Mouse (Mus musculus) cerebellum, adult 18-20 months (tissue): Measurements from ENCODE around the gene Rpl10a.
"Not testable (repeated sequence)": the region's sequence is repeated elsewhere in the genome, so short reads cannot be mapped to it uniquely, and the experiment has no call there.

ENCODE experiments used
- DNase-seq, 2 experiments: peaks; one replicate each; pipeline ENCODE4 v3.0.0; 2021

Rpl10a gene

DNA sequence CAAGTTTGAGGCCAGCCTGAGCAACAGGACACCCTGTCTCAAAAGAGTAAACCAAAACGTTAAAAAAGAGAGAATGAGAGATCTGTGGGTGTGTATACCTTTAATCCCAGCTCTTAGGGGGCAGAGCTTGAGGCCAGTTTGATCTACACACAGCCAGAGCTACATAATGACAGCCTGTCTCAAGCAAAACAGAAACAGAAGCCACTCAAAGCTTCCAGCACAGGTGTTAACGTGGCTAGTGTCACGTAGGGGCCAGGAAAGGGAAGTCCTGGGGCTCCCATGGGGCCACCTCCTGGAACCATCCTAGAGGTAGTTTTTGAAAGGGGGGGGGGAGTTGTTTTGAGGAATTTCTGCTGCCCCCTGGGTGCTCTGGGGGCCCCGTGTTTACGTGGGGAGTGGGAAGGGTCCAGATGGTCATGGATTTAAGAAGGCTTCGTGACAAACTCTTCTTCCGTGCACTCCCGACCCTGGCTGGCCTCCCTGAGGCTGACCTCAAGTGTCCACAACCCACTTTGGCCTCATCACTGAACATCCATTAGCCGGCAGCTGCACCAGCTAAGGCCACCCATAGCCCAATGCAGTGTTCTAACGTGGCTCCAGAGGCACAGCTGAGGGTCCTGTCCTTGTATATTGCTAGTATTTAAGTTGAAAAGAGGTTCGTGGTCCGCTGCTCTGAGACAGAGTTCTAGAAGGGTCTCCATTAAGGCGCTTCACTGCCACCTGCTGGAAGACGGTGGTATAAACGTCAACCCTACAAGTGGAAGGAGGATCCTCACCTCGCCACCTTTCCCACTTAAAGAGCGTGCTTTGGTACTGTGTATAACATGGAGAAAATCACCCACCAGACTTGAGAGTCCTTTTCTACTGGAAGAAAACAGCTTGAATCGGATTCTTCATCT is 19.7 kb upstream of the Rpl10a start:
- DNase-seq: peak; percentile 89

DNA sequence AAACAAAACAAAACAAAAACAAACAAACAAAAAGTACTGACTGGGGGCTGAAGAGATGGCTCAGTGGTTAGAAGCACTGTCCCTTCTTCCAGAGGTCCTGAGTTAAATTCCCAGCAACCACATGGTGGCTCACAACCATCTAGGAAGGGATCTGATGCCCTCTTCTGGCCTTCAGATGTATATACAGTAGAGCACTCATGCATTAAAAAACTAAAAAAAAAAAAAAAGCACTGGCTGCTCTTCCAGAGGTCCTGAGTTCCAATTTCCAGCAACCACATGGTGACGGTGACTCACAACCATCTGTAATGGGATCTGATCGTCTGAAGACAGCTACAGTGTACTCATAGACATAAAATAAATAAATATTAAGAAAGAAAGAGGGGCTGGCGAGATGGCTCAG is 17.4 kb upstream of the Rpl10a start:
- DNase-seq: no peak

DNA sequence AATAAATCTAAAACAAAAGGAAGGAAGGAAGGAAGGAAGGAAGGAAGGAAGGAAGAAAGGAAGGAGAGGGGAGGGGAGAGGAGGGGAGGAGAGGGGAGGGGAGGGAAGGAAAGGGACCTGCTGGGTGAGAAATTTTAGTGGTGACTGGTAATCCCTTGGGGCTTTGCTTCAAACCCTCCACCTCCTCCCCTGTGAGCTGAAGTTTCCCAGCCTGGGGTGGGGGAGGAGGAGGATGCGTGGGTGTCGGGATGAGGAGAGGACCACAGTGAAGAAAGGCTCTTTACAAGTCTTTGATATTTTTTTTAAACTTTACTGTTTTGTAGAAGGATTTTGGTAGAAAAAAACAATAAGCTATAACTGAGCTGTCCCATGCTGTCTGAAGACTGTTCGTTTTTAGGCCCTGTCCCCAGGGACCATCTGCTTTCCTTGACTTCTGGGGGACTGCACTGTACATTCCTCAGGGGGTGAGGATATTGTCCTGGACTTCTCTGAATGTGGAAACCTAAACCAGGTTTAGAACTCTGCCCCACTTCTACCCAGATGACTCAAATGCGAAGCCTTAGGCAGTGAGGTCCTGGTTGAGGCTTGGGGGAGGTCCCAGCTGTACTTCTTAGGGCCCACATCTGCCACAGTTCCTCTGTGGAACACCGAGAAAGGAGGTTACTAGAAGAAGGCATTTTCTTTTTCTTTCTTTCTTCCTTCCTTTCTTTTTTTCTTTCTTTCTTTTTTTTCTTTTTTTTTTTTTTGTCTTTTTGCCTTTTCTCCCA is 16.7 kb upstream of the Rpl10a start:
- no peak for DNase-seq

DNA sequence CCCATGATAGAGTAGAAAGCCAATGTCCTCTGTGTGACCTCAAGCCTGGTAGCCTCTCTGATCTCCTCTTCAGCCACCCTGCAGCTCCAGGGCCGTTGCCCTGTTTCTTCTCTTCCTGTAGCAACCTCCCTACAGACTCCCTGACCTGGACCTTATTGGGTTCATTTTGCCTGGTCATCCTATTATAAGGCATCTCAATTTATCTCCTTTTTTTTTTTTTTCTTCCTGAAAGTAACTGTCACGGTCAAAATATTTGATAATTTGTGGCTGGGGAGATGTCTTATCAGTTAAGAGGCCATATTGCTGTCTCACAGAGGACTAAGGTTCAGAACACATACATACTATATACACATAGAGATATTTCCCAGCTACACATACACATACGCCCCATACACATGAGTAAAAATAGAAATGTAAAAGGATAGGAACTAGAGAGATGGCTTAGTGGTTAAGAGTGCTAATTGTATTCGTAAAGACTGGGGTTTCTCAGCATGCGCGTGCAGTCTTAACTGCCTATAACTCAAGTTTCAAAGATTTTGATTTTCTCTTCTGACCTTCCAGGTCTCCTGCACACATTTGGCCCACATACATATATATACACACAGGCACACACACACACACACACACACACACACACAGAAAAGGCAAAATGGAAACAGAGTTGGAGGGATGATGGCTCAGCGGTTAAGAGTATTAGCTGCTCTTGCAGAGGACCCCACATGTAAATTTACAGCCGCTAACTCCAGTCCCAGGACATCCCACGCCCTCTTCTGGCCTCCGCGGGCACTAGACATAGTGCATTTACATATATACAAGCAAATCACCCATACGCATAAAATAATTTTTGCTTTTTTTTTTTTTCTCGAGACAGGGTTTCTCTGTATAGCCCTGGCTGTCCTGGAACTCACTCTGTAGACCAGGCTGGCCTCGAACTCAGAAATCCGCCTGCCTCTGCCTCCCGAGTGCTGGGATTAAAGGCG is 15.7 kb upstream of the Rpl10a start:
- DNase-seq: peak; percentile 47 to 48

DNA sequence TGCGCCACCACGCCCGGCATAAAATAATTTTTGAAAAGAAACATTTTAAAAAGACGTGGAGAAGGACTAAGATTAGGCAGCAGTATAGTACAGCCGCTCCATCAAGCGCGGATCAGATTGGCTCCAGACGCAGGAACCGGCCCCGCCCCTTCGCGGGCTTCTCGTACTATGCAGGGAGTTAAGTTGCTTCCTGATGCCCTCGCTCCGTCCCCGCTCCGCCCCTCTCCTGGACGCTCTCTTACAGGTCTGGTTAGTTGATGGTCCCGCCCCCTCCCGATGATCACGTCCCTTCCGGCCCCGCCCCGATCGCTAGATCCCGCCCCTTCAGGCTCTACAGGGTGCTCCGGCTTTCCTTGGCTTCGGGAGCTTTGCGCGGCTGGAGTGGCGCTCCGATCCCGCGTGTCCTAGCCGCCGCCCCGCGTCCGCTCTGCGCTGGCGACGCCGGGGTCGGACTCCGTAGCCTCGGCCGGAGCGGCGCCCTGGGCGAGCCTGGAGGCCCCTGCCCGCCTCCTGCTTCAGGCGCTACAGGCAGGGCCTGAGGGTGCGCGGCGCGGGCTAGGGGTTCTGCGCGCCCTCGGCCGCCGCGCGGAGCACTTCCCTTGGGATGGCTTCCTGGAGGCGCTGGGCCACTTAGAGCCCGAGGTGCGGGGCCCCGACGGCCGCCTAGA is 14.9 kb upstream of the Rpl10a start, which contains the start of gene Fance:
Gene Fance (plus strand): TSS at position 308 of the 668 bp plus-strand sequence.
- DNase-seq: peak; percentile 94 to 97

DNA sequence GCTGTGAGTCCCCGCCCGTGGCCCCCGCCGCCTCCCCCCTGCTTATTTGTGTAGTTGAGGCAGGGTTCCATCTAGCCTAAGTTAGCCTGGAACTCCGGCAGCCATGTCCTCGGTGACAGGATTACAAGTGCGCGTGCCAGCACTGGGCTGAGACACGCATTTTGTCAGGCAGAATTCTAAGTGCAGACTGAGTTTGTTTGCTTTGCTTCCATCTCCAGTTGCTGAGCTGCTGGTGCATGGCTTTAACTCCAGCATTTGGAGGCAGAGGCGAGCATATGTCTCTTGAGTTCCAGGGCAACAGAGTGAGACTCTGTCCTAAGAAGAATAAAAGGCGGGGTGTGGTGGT is 14.4 kb upstream of the Rpl10a start:
- no peak for DNase-seq

DNA sequence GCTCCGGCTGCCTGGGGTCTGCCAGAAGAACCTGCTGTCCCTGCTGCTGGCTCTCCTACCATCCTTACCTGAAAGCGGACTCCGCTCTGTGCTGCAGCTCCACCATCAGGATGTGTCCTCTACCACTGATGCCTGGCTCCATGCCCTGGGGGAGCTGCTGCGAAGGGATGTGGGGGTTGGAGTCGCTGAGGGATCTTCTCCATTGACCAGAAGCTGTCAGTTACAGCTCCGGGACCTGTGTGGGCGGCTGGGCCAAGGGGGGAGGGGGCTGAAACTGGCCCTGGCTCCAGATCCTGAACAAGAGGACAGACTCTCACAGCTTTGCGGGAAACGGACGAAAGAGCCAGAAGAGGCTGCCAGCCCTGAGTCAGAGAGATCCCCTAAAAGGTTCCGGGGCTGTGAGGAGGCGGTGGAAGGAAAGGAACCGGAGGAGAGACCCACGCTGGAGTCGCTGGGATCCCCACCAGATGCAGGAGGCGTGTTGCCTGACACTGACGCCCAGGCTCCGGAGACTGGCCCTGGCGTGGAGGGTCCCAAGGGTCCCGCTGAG is 12.6 kb upstream of the Rpl10a start:
- DNase-seq: no peak

DNA sequence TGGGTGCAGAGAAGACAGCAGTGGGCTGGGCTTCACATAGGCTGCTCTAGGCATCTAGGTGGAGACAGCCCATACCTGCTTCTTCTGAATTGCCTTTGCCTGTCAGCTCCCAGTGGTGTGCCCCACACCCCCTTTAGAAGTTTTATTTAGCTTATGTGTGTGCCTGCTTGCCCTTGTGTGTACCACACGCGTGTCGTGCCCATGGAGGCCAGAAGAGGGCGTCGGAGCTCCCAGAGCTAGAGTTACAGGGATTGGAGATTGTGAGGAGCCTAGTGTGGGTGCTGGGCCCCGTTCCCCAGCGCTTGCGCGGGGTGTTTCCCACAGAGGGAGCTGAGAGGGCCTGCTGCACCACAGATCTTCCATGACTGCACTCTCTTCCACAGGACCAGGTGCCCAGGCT is 11.8 kb upstream of the Rpl10a start:
- no peak for DNase-seq

DNA sequence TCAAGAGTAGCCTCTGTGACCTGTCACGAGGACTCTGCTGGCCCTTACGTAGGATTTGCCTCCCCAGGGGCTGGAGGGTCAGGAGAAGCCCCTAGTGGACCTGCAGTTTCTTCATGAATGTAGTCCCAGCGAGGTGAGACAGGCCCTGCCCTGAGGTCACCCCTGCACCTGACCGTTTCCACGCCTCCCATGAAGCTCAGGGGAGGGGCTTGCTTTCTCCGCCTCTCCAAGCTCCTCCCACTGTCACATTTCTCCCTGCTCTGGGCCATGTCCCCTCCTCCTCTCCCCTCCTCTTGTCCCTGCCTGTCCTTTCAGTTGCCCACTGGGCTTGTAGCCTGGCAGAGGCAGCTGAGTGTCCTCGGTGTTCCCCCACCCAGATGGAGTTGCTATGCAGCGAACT is 11.2 kb upstream of the Rpl10a start:
- no peak for DNase-seq

DNA sequence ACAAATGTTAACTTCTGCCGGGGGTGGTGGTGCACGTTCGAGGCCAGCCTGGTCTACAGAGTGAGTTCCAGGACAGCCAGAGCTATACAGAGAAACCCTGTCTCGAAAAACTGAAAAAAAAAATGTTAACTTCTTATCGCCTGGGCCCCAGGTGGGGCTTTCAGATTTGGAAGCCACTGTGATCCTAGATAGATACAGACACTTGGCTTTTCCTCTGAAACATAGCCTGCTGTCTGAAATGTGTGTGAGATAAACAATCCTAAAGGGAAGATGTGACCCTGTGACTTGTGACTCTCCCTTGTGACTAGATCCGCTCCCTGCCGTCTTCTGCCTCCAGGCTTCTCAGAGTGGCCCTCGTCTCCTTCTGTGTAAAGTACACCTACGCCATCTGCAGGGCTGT is 10.5 kb upstream of the Rpl10a start:
- no peak for DNase-seq

DNA sequence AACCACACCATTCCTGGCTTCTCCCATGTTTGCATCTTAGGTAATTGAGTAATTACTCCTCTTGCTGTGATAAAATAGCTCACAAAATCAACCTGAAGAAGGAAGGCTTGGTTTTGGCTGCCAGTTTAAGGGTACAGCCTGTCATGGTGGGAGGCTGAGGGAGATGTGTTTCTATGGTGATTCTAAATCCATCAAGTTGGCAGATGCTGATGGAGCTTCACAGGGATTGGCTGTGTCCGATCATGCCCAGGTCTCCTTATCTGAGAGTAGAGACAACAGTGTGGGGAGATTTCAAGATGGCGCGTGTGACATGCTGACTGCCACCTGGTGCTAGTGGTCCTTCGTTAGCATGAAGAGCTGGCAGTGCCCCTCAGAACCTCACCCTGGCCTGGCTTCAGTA is 6.6 kb upstream of the Rpl10a start:
- no peak for DNase-seq

DNA sequence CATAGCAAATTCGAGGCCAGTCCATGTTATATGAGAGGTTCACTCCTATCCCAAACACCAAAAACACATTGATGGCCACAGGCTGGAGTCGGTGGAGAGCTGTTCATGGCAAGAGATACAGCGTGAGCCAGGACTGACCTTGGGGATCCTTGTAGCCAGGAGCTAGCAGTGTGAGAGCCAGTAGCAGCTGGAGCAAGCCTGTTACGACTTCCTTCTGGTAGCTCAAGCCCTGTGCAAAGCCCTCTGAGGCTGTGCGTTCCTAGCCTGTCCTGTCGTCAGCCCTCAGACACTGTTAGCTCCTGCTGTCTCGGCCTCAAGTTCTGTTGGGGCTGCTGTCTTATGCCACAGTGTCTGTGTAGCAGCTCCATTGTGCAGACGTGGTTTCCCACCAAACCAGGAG is 4.5 kb upstream of the Rpl10a start:
- DNase-seq: no peak

DNA sequence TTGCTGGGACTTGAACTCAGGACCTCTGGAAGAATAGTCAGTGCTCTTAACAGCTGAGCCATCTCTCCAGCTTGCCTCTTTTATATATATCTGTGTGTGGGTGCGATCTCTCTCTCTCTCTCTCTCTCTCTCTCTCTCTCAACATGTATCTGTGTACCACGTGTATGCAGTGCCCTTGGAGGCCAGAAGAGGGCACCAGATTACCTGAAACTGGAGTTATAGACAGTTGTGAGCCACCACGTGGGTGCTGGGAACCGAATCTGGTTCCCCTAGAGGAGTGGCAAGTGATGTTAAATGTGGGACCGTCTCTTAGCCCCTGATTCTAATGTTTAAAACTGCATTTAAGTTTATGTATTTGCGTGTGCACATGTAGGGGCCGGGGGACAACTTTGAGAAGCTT is 3.9 kb upstream of the Rpl10a start:
- DNase-seq: not testable (repeated sequence)

DNA sequence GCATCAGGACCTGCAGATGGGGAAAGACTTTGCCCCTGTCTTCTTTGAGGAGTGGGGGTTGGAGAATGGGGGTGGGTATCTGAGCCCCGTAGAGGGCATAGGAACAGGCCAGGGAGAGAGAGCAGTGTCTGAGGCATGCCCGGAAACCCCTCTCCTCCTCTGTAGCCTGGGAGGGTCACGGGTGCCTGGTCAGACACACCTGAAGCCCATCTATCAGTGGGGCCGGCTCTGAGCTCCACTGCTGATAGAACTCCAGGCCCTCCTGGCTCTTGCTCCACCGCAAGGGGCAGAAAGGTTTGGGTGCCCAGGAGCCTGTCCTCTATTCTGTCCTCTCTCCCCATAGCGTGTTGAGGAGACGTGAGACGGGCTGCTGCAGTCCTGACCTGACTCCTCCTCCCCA is 2.5 kb upstream of the Rpl10a start:
- DNase-seq: no peak

DNA sequence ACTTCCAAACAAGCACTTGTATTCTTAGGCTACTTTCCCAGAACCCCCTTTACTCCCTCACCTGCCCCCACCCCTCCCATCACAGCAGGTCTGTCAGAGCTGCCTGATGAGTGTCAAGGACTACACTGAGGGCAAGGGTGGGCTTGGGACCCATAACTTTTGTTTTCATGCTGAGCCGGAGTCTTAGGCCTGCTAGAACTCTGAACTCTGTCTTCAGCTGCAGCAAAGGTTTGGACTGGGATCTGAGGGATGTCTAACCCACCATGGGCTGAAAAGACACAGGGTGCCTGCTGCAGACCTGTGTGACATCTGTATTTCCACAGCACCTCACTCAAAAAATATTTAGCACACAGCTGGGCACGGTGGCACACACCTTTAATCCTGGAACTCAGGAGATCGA is 1.3 kb upstream of the Rpl10a start:
- no peak for DNase-seq

DNA sequence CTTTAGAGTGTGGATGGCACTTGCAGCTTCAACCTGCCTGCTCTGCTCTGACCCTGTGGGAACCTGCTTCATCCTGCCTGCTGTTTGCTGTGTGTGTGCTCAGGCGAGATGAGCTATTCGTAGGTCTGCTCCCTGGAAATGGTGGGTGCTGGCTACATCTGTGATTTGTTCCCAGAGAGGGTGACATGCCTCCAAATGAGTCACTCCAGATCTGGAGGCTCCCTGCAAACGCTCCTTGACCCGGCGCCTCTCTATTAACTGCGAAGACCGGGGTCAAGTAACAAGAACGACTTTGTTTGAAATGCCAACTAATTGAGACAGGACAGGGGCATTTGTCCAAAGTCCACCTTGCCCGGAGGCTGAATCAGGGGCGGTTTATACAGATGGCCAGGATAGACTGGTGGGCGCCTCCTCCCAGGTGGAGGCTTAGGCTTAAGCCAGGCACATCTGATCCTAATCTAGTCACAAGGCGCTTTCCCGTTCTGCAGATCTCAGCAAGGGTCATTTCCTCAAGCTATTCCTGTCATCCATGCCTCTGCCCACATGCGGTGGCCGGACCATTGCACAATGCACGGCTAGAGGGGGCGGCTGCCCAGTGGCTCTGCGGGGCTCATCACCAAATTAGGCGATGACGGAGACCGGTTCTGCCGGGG is 472 bp upstream of the Rpl10a start:
- peak in 1 of 2 experiments; percentile 30 for DNase-seq

DNA sequence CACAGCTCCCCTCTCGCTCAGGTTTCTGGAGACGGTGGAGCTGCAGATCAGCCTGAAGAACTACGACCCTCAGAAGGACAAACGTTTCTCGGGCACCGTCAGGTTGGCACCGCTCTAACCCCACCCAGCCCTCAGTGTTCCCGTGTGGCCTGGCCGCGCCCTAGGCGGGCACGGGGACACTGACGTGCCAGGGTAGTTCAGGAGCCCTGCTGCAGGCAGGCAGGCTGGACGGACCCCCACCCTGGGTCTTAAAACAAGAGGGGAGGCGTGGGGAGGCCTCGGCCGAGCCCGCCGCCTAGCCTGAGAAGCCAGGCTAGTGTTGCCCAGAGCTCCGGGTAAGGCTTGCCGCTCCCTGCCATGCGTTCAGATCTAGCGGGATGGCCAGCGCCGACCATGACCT is 675 bp downstream of the Rpl10a start:
- DNase-seq: no peak

DNA sequence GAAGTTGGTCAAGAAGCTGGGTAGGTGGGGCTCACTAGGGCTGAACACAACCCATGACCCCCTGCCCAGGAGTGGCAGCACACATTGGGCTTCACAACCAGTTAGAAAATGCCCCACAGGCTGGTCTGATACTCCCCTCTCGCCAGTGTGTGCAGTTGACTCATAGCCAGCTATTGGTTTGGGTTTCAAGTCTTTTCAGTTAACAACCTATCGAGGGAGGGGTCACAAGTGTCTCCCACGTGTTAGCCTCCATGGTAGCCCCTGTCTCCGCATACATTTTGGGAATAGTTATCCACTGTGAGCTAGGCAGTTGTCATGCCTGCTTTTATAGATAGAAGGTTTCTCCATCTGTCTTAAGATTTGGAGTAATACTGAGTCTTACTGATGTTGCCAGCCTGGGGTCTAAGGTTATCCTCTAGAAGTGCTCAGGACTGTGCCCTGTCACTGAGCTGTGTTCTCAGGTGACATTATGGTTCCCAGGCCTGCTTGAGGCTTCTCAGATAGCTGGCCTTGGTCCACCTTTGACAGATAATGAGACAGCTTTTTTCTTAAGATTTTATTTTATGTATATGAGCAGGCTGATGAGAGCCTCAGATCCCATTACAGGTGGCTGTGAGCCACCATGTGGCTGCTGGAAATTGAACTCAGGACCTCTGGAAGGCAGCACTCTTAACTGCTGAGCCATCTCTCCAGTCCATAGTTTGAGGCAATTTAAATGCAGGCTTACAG is 1.4 kb downstream of the Rpl10a start:
- DNase-seq: no peak

DNA sequence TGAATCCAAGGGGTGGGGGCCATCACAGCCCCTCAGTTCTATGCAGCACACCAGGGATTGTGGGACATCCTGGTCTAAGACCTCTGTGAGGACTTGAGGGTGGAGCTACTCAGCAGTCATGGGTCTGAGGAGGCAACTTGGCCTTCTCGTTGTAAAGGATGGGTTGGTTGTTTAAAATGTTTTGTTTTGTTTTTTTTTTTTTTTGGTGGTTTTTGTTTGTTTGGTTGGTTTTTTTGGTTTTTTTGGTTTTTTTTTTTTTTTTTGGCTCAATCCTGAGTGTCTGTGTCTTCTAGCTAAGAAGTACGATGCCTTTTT is 1.9 kb downstream of the Rpl10a start:
- DNase-seq: no peak

DNA sequence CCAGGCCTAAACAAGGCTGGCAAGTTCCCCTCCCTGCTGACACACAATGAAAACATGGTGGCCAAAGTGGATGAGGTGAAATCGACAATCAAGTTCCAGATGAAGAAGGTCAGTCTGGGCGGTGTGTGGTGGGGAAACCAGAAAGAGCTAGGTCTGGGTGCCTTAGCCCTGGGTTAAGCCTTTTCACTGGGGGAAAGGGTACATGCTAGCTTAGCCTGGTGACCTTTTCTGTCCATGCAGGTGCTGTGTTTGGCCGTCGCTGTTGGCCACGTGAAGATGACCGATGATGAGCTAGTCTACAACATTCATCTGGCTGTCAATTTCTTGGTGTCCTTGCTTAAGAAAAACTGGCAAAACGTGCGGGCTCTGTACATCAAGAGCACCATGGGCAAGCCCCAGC is 2.3 kb downstream of the Rpl10a start:
- DNase-seq: not testable (repeated sequence)
